Mouse (Mus musculus) kidney, embryonic 14.5 days (tissue): ENCODE results near the gene Morn5. TPM values are rescaled to one million over a fixed set of nuclear protein-coding genes. Genes with fewer than 3 reads are reported as not detected.

ENCODE experiments used
- ATAC-seq: fragments of 200-750 bp; cut with Nextera tagmentation; 2 replicates; pipeline ENCODE4 v1.8.0; 2017; ENCODE audit warnings: moderate number of reproducible peaks, mild to moderate bottlenecking, moderate TSS enrichment, moderate library complexity; ENCODE audit not compliant: low FRiP score, low TSS enrichment
- H3K27ac ChIP-seq: fragments of 300-500 bp; sonication (generic); 2 replicates; pipeline ENCODE4 v1.5.1; 2014; ENCODE audit warnings: low read depth, mild to moderate bottlenecking, low read length, moderate library complexity, mixed read lengths
- H3K27me3 ChIP-seq: fragments of 300-500 bp; sonication (generic); 2 replicates; pipeline ENCODE4 v1.6.1; 2014; ENCODE audit warnings: mild to moderate bottlenecking, low read length; ENCODE audit not compliant: control insufficient read depth, insufficient read depth
- H3K36me3 ChIP-seq: fragments of 300-500 bp; sonication (generic); 2 replicates; pipeline ENCODE4 v1.6.1; 2014; ENCODE audit warnings: low read length, mixed read lengths; ENCODE audit not compliant: control insufficient read depth, insufficient read depth
- H3K4me1 ChIP-seq: fragments of 300-500 bp; sonication (generic); 2 replicates; pipeline ENCODE4 v1.6.1; 2014; ENCODE audit warnings: low read length, mixed read lengths; ENCODE audit not compliant: control insufficient read depth, insufficient read depth
- H3K4me2 ChIP-seq: fragments of 300-500 bp; sonication (generic); replicated peaks from 2 replicates; pipeline ENCODE4 v1.6.1; 2014; ENCODE audit warnings: low read depth, mild to moderate bottlenecking, low read length
- H3K4me3 ChIP-seq: fragments of 300-500 bp; sonication (generic); 2 replicates; pipeline ENCODE4 v1.5.1; 2014; ENCODE audit warnings: mild to moderate bottlenecking, low read length
- H3K9ac ChIP-seq: fragments of 300-500 bp; sonication (generic); 2 replicates; pipeline ENCODE4 v1.6.1; 2014; ENCODE audit warnings: low read depth, mild to moderate bottlenecking, low read length, moderate library complexity
- H3K9me3 ChIP-seq: fragments of 300-500 bp; sonication (generic); 2 replicates; pipeline ENCODE4 v1.6.1; 2016; ENCODE audit warnings: low read length; ENCODE audit not compliant: control insufficient read depth
- WGBS: fragments of 180-500 bp; shearing (Covaris S2); extraction: QIAGEN DNeasy Blood & Tissue Kit; methylation state at CpG from one replicate; pipeline ENCODE4 v1.1.7; 2014; 5-methylcytosine and 5-hydroxymethylcytosine counted together
- polyA plus RNA-seq: library from polyadenylated mRNA; unstranded; fragments of >200 nt; fragmentation: Nextera tagmentation; extraction: Ambion mirVana; gene quantifications from 2 replicates; pipeline ENCODE4 v1.2.1, GENCODE M21; 2014

Morn5 gene
- polyA plus RNA-seq, 1 experiment from 2014 or later = not detected

DNA sequence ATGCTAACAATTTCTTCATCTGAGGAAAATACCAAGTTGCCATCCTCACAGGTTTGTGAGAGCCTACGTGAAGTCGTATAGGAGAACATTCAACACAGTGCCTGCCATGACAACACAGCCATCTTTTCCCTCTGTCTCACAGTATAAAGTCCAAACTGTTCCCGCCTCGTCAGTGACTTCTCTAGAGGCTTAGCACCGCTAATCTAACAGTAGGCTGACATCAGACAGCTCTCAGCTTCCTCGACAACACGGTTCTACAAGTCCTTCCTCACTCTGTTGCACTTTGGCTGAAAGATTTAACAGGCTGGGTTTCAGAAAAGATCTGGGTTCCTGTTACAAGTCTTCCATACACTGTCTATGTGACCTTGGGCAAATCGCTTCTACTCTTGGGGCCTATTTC is 1.1 kb upstream of the Morn5 start:
- Histone ChIP-seq H3K4me2 (peak overlapping the region; percentile 74), H3K36me3 (peaks cover 14% of the 10 kb centered on the region), H3K9me3 (no peaks in the 10 kb centered on the region), H3K27me3 (no peaks in the 10 kb centered on the region), H3K27ac (no peak overlapping the region), H3K9ac (peak overlapping the region; percentile 85; the same call in 1 of the 2 replicates), H3K4me3 (peak overlapping the region; percentile 89), H3K4me1 (peaks cover 8% of the 10 kb centered on the region)
- no peak for ATAC-seq
- WGBS = 72% methylated on average over 8 of the region's 8 CpGs

DNA sequence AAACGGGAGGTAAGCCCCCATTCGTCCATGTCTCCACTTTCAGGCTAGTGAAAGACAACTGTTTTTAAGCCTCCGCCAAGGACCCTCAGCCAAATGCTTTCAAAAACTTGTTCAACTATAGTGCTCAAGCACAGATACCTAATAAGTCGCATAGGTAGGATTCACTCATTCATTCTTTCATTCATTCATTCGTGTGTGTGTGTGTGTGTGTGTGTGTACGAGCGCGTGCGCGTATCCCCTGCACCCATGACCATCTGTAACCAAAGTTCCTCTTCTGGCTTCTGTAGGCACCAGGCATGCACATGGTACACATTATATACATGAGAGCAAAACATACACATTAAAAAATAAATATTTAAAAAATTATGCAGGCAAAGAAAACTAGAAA is 303 bp downstream of the Morn5 start:
- Histone ChIP-seq H3K36me3 (no peaks in the 10 kb centered on the region; the same call in 1 of the 2 replicates), H3K4me3 (peak overlapping the region; percentile 89), H3K9ac (no peak overlapping the region), H3K4me2 (peak overlapping the region; percentile 74), H3K9me3 (no peaks in the 10 kb centered on the region), H3K4me1 (peaks cover 8% of the 10 kb centered on the region), H3K27ac (no peak overlapping the region), H3K27me3 (no peaks in the 10 kb centered on the region)
- peak; percentile 47 for ATAC-seq
- WGBS = 39% methylated on average over 10 of the region's 10 CpGs

DNA sequence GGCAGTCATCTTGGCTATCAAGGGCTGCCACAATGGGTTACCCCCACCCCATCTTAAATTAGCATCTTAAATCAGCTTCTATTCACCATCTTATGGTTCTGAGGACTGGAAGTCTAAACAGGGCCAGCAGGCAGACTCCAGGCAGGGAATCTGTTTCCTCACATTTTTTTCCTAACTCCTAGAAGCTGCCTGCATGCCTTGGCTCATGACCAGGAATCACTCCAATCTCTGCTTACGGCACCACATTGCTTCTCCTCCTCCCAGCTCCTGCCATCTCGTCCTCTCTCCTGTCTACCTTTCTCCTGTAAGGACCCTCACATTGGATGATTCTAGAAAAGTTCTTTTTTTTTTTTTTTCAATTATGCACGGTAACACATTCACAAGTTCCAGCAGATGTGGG is 4.0 kb downstream of the Morn5 start:
- Histone ChIP-seq H3K9me3 (no peaks in the 10 kb centered on the region), H3K27ac (no peak overlapping the region), H3K4me1 (peaks cover 4% of the 10 kb centered on the region), H3K36me3 (no peaks in the 10 kb centered on the region), H3K4me3 (no peak overlapping the region), H3K9ac (no peak overlapping the region), H3K4me2 (no peak overlapping the region), H3K27me3 (no peaks in the 10 kb centered on the region)
- WGBS = 64% methylated on average over 3 of the region's 3 CpGs
- no peak for ATAC-seq

DNA sequence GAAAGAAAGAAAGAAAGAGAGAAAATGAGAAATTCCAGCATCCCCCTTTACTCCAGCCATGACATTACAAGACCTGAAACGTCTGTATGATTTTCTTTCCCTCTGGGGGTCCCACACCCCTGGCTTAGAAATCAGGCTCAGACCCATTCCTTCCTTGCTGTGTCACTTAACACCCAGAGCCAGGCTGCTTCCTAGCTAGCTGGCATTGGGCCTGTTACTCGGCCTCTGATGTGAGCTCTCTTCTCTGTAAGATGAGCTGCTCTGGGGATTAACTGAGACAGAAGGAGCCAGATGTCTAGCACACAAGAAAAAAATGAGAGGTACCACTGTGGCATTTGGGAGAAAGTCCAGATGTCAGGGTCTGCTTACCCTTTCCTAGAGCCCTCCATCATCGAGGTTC is 7.0 kb downstream of the Morn5 start:
- no peaks in the 10 kb centered on the region for H3K36me3 ChIP-seq
- WGBS = 42% methylated on average over 3 of the region's 3 CpGs

DNA sequence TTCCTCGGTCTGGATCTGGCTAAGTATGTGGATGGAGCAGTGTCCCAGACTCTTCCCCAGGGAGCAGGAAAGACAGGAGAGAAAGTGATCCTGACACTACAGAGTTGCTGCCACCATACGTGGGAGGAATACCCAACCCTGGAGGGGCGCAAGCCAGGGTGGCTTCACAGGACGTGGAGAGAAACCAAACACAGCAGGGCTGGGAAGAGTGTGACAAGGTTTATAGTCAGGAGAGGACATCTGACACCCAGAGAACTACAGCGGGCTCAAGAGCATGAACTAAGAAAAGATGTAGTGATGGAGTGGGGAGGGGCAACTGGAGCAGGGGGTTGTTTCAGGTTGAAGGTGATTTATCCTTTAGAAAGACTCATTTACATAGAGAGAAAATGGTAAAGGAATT is 12.2 kb downstream of the Morn5 start:
- Histone ChIP-seq H3K4me3 (no peak overlapping the region), H3K4me2 (no peak overlapping the region), H3K36me3 (no peaks in the 10 kb centered on the region), H3K27ac (no peak overlapping the region), H3K9me3 (no peaks in the 10 kb centered on the region), H3K4me1 (no peaks in the 10 kb centered on the region), H3K27me3 (no peaks in the 10 kb centered on the region), H3K9ac (no peak overlapping the region)
- peak; percentile 65 for ATAC-seq
- WGBS = 14% methylated on average over 5 of the region's 5 CpGs

More for the DNA sequence above, 7.0 kb downstream of the Morn5 start:
- Histone ChIP-seq H3K4me2 (no peak overlapping the region), H3K9me3 (no peaks in the 10 kb centered on the region), H3K4me3 (no peak overlapping the region), H3K27me3 (no peaks in the 10 kb centered on the region), H3K27ac (no peak overlapping the region), H3K9ac (no peak overlapping the region), H3K4me1 (no peaks in the 10 kb centered on the region)
- no peak for ATAC-seq

DNA sequence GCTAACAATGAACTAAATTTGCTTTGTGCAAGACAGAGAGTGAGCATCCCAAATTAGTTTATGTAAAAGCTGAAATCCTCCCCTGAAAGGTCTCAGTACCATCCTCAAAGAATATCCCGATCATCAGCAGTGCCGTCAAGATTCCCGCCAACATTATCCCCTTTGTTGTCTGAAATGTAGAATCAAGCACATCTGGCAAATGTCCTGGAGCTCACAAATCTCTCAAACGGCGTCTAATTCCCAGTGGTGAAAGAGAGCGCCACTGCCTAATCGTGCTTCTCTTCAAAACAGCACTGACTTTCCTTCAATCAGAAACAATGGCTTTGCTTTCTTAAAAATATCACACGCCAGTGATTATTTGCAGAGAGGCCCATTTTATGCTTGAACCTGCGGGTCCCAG is 17.9 kb downstream of the Morn5 start:
- Histone ChIP-seq H3K9ac (no peak overlapping the region), H3K27ac (no peak overlapping the region), H3K4me2 (no peak overlapping the region), H3K4me3 (no peak overlapping the region), H3K27me3 (no peaks in the 10 kb centered on the region), H3K4me1 (no peaks in the 10 kb centered on the region), H3K36me3 (no peaks in the 10 kb centered on the region), H3K9me3 (no peaks in the 10 kb centered on the region)
- 48% methylated on average over 9 of the region's 9 CpGs for WGBS
- no peak for ATAC-seq

DNA sequence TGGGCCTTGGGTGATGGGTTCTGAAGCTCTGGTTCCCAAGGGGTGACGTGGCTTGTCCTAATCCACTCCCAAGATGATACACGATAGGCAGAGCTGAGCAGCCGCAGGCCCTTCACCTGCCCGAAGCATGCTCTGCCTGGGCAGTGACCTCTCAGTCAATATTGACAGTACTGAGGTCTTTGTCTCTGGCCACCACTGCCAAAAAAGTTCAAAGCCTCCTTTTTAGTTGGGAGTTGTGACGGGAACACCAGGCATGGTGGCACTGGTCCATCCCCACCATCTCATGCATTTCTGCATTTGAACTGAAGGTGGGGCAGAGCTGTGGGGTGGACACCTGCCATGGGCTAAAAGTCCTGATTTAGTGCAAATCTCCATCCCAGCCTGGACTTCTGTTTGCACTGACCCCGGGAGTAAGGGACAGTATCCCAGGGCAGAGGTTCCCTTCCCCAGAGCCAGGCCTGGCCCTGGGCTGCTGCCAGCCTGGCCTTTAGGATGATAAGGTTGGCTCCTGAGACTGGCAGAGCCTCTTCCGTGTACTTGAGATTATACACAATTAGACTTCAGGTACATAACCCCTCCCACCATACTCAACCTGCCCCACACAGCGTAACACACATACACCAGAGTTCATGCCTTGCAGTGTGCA is 22.5 kb downstream of the Morn5 start:
- Histone ChIP-seq H3K36me3 (no peaks in the 10 kb centered on the region), H3K9me3 (no peaks in the 10 kb centered on the region), H3K4me3 (no peak overlapping the region), H3K27ac (no peak overlapping the region), H3K4me2 (no peak overlapping the region), H3K4me1 (no peaks in the 10 kb centered on the region), H3K27me3 (no peaks in the 10 kb centered on the region), H3K9ac (no peak overlapping the region)
- WGBS = 76% methylated on average over 8 of the region's 8 CpGs
- ATAC-seq = no peak

DNA sequence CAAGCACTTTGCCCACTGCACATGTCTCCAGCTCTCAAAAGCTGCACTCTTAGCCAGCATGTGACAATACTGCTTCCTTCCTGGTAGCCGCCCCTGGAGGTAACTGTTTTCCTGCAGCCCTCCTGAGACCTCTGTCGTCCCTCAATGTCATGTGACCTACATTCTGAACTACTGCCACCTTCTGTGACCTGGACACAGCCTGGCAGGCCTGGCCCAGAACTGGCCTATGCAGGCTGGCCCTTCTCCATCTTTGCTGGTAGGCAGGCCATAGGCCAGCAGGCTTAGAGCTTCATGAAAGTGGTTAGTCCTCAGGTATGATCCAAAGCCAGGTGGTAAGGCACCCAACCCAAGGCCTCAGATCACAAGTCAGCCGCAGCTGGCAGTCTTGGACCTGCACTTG is 24.5 kb downstream of the Morn5 start:
- no peak overlapping the region for H3K9ac ChIP-seq

DNA sequence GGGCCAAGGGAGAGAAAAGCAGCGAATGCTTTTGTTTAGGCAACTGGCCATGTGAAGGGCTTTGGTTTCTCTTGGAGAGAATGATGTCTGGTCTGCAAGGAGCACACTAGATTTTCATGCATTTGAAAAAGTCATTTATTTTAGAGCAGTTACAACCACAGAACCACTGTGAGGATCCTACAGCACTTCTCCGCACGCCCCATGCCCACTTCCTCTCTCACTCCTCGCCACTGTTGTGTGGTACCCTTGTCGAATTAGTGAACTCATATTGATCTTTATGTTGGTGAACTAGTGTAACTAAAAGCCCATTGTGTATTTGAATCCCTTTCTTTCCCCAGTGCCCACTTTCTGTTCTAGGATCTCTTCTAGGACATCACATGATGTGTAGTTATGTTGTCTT is 26.0 kb downstream of the Morn5 start:
- H3K27ac ChIP-seq = no peak overlapping the region
- no peaks in the 10 kb centered on the region for H3K36me3 ChIP-seq
- ATAC-seq = no peak
- H3K9ac ChIP-seq = no peak overlapping the region
- no peak overlapping the region for H3K4me3 ChIP-seq
- no peaks in the 10 kb centered on the region for H3K27me3 ChIP-seq
- H3K4me2 ChIP-seq = no peak overlapping the region
- no peaks in the 10 kb centered on the region for H3K9me3 ChIP-seq
- no peaks in the 10 kb centered on the region for H3K4me1 ChIP-seq
- WGBS = 92% methylated on average over 5 of the region's 5 CpGs

More for the DNA sequence above, 24.5 kb downstream of the Morn5 start:
- WGBS = 45% methylated on average over 3 of the region's 3 CpGs
- H3K4me3 ChIP-seq = no peak overlapping the region
- no peak overlapping the region for H3K27ac ChIP-seq
- no peaks in the 10 kb centered on the region for H3K9me3 ChIP-seq
- H3K4me1 ChIP-seq = no peaks in the 10 kb centered on the region
- ATAC-seq = no peak
- no peak overlapping the region for H3K4me2 ChIP-seq
- H3K27me3 ChIP-seq = no peaks in the 10 kb centered on the region
- H3K36me3 ChIP-seq = no peaks in the 10 kb centered on the region
